Mouse (Mus musculus) neural tube, embryonic 14.5 days (tissue): Measurements from ENCODE around the gene Ddc. TPM values are rescaled to one million over a fixed set of nuclear protein-coding genes. Genes with fewer than 3 reads are reported as not detected.
A peak's percentile ranks its signal among the peaks of the same experiment; 100 is the strongest.

Source experiments
- ATAC-seq: fragments of 200-750 bp; cut with Nextera tagmentation; 2 replicates; pipeline ENCODE4 v1.8.0; 2017; ENCODE audit warnings: low read depth, mild to moderate bottlenecking, moderate TSS enrichment, moderate library complexity
- H3K27ac ChIP-seq: fragments of 300-500 bp; sonication (generic); 2 replicates; pipeline ENCODE4 v1.5.1; 2014; ENCODE audit warnings: low read depth, mild to moderate bottlenecking, control low read depth, low read length, moderate library complexity, mixed read lengths
- H3K27me3 ChIP-seq: fragments of 300-500 bp; sonication (generic); 2 replicates; pipeline ENCODE4 v1.6.1; 2014; ENCODE audit warnings: low read length; ENCODE audit not compliant: control insufficient read depth, insufficient read depth
- H3K36me3 ChIP-seq: fragments of 300-500 bp; sonication (generic); 2 replicates; pipeline ENCODE4 v1.6.1; 2014; ENCODE audit warnings: low read length, mixed read lengths; ENCODE audit not compliant: control insufficient read depth, insufficient read depth
- H3K4me1 ChIP-seq: fragments of 300-500 bp; sonication (generic); 2 replicates; pipeline ENCODE4 v1.6.1; 2014; ENCODE audit warnings: low read length; ENCODE audit not compliant: control insufficient read depth, insufficient read depth
- H3K4me2 ChIP-seq: fragments of 300-500 bp; sonication (generic); 2 replicates; pipeline ENCODE4 v1.6.1; 2014; ENCODE audit warnings: mild to moderate bottlenecking, low read depth, low read length, control low read depth
- H3K4me3 ChIP-seq: fragments of 300-500 bp; sonication (generic); 2 replicates; pipeline ENCODE4 v1.5.1; 2014; ENCODE audit warnings: low read depth, low read length, control low read depth, mixed read lengths
- H3K9ac ChIP-seq: fragments of 300-500 bp; sonication (generic); replicated peaks from 2 replicates; pipeline ENCODE4 v1.6.1; 2014; ENCODE audit warnings: low read depth, mild to moderate bottlenecking, control low read depth, low read length, mixed read lengths
- H3K9me3 ChIP-seq: fragments of 300-500 bp; sonication (generic); 2 replicates; pipeline ENCODE4 v1.6.1; 2016; ENCODE audit warnings: low read length; ENCODE audit not compliant: control insufficient read depth
- WGBS: fragments of 180-500 bp; shearing (Covaris S2); extraction: QIAGEN DNeasy Blood & Tissue Kit; methylation state at CpG from one replicate; pipeline ENCODE4 v1.1.7; 2014; 5-methylcytosine and 5-hydroxymethylcytosine counted together
- polyA plus RNA-seq: library from polyadenylated mRNA; unstranded; fragments of >200 nt; fragmentation: Nextera tagmentation; extraction: Ambion mirVana; gene quantifications from 2 replicates; pipeline ENCODE4 v1.2.1, GENCODE M21; 2014

The Ddc gene
- polyA plus RNA-seq, 1 experiment from 2014 or later, result 2.7 TPM

GRCm38 (mm10) chr11:11826475-11826874 lies 71.5 kb downstream of the Ddc start:
- Histone ChIP-seq H3K36me3 (no peaks in the 10 kb centered on the region), H3K4me1 (peaks cover 12% of the 10 kb centered on the region; the same call in 1 of the 2 replicates), H3K27ac (no peak overlapping the region), H3K4me2 (no peak overlapping the region), H3K9me3 (no peaks in the 10 kb centered on the region), H3K27me3 (no peaks in the 10 kb centered on the region), H3K4me3 (no peak overlapping the region), H3K9ac (no peak overlapping the region)
- ATAC-seq, result no peak

GRCm38 (mm10) chr11:11825670-11826069 lies 72.3 kb downstream of the Ddc start:
- WGBS, result 75% methylated on average over 6 of the region's 6 CpGs

GRCm38 (mm10) chr11:11824970-11825635 lies 72.8 kb downstream of the Ddc start:
- no peak for ATAC-seq
- Histone ChIP-seq H3K4me3 (no peak overlapping the region), H3K9me3 (no peaks in the 10 kb centered on the region), H3K27me3 (no peaks in the 10 kb centered on the region), H3K9ac (no peak overlapping the region), H3K27ac (no peak overlapping the region), H3K4me2 (no peak overlapping the region), H3K4me1 (peaks cover 12% of the 10 kb centered on the region; the same call in 1 of the 2 replicates), H3K36me3 (no peaks in the 10 kb centered on the region)
- WGBS, result 45% methylated on average over 3 of the region's 3 CpGs

More at GRCm38 (mm10) chr11:11825670-11826069, 72.3 kb downstream of the Ddc start:
- Histone ChIP-seq H3K27me3 (no peaks in the 10 kb centered on the region), H3K4me2 (no peak overlapping the region), H3K4me3 (no peak overlapping the region), H3K27ac (no peak overlapping the region), H3K9ac (no peak overlapping the region), H3K9me3 (no peaks in the 10 kb centered on the region), H3K36me3 (no peaks in the 10 kb centered on the region), H3K4me1 (peaks cover 12% of the 10 kb centered on the region; the same call in 1 of the 2 replicates)
- ATAC-seq, result no peak

GRCm38 (mm10) chr11:11823980-11824911 lies 73.7 kb downstream of the Ddc start:
- H3K4me2 ChIP-seq, result no peak overlapping the region
- no peak overlapping the region for H3K27ac ChIP-seq
- H3K27me3 ChIP-seq, result no peaks in the 10 kb centered on the region
- no peak overlapping the region for H3K9ac ChIP-seq
- ATAC-seq, result no peak
- peaks cover 12% of the 10 kb centered on the region; the same call in 1 of the 2 replicates for H3K4me1 ChIP-seq
- WGBS, result 25% methylated on average over 12 of the region's 12 CpGs
- no peak overlapping the region for H3K4me3 ChIP-seq
- no peaks in the 10 kb centered on the region for H3K9me3 ChIP-seq
- H3K36me3 ChIP-seq, result no peaks in the 10 kb centered on the region

- no peaks in the 10 kb centered on the region for H3K27me3 ChIP-seq
- peak; percentile 18; the same call in 1 of the 2 replicates for ATAC-seq
- peak overlapping the region; percentile 40 for H3K4me2 ChIP-seq
- H3K4me3 ChIP-seq, result no peak overlapping the region
- no peaks in the 10 kb centered on the region for H3K9me3 ChIP-seq
- H3K9ac ChIP-seq, result peak overlapping the region; percentile 32; the same call in 1 of the 2 replicates
- peak overlapping the region; percentile 73 for H3K27ac ChIP-seq
- H3K4me1 ChIP-seq, result peaks cover 12% of the 10 kb centered on the region; the same call in 1 of the 2 replicates
- 4% methylated on average over 20 of the region's 20 CpGs for WGBS
- no peaks in the 10 kb centered on the region for H3K36me3 ChIP-seq
Measured at GRCm38 (mm10) chr11:11822181-11823095, 75.5 kb downstream of the Ddc start.

- Histone ChIP-seq H3K27ac (peak overlapping the region; percentile 73), H3K4me3 (peak overlapping the region; percentile 3; the same call in 1 of the 2 replicates), H3K9ac (peak overlapping the region; percentile 32; the same call in 1 of the 2 replicates), H3K4me2 (peak overlapping the region; percentile 40), H3K4me1 (peaks cover 12% of the 10 kb centered on the region; the same call in 1 of the 2 replicates), H3K36me3 (no peaks in the 10 kb centered on the region), H3K9me3 (no peaks in the 10 kb centered on the region), H3K27me3 (no peaks in the 10 kb centered on the region)
- WGBS, result 9% methylated on average over 16 of the region's 16 CpGs
- peak; percentile 82 for ATAC-seq
Measured at GRCm38 (mm10) chr11:11821387-11821975, 76.5 kb downstream of the Ddc start.

GRCm38 (mm10) chr11:11820737-11821136 lies 77.2 kb downstream of the Ddc start:
- no peaks in the 10 kb centered on the region for H3K36me3 ChIP-seq
- H3K9ac ChIP-seq, result no peak overlapping the region
- no peaks in the 10 kb centered on the region for H3K27me3 ChIP-seq
- ATAC-seq, result 0 out of 2 replicates have a peak, but pooled peaks have one; percentile 2
- peaks cover 12% of the 10 kb centered on the region; the same call in 1 of the 2 replicates for H3K4me1 ChIP-seq
- H3K27ac ChIP-seq, result no peak overlapping the region
- H3K9me3 ChIP-seq, result no peaks in the 10 kb centered on the region
- no peak overlapping the region for H3K4me3 ChIP-seq
- H3K4me2 ChIP-seq, result no peak overlapping the region
- 60% methylated on average over 3 of the region's 3 CpGs for WGBS

GRCm38 (mm10) chr11:11820251-11820650 lies 77.7 kb downstream of the Ddc start:
- H3K4me2 ChIP-seq, result no peak overlapping the region
- H3K36me3 ChIP-seq, result no peaks in the 10 kb centered on the region
- H3K27me3 ChIP-seq, result no peaks in the 10 kb centered on the region
- H3K4me1 ChIP-seq, result peaks cover 12% of the 10 kb centered on the region; the same call in 1 of the 2 replicates
- H3K27ac ChIP-seq, result no peak overlapping the region
- H3K4me3 ChIP-seq, result no peak overlapping the region
- H3K9me3 ChIP-seq, result no peaks in the 10 kb centered on the region
- 6% methylated on average over 2 of the region's 2 CpGs for WGBS
- ATAC-seq, result peak; percentile 64
- no peak overlapping the region for H3K9ac ChIP-seq
